Mouse (Mus musculus) granulocyte monocyte progenitor cell, adult 5-6 weeks (primary cell): ENCODE results near the gene 2900026A02Rik. TPM values are rescaled to one million over a fixed set of nuclear protein-coding genes. Genes with fewer than 3 reads are reported as not detected.

ENCODE experiments used
- ATAC-seq: replicated peaks from 2 replicates; pipeline ENCODE4 v1.8.0; 2016; ENCODE audit warnings: mild to moderate bottlenecking, moderate TSS enrichment, inconsistent platforms; ENCODE audit not compliant: poor library complexity, severe bottlenecking
- total RNA-seq, 2 experiments: library from RNA; stranded (forward) in 1 of 2; stranded (reverse) in 1 of 2; fragments of 200-712, 200-1000 nt in 1 of 2; fragments of >200 nt in 1 of 2; fragmentation: Nextera tagmentation in 1 of 2; gene quantifications; 2 replicates each; pipeline ENCODE4 v1.2.3; 2014 to 2017

Gene 2900026A02Rik
- total RNA-seq, 2 experiments from 2014 or later, result 0.88 to 4.1 TPM

DNA sequence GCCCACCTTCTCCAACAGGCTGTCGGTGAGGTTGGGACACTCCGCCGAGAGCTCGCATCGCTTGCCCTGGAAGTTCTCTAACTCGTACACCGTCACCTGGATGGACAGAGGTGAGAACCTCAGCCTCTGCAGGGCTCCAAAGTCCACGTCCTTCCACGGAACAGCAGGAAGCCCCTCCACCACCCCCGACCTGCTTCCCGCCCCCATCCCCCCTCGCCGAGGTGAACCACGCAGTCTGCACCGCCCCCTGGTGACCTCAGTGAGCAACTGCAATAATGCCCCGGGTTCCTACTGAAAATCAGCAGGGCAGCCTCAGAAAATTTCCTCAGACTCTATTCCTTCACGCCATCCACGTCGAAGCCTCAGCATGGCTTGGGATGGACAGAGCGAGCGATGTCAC lies 141.3 kb downstream of the 2900026A02Rik start:
- ATAC-seq, result peak; percentile 61

DNA sequence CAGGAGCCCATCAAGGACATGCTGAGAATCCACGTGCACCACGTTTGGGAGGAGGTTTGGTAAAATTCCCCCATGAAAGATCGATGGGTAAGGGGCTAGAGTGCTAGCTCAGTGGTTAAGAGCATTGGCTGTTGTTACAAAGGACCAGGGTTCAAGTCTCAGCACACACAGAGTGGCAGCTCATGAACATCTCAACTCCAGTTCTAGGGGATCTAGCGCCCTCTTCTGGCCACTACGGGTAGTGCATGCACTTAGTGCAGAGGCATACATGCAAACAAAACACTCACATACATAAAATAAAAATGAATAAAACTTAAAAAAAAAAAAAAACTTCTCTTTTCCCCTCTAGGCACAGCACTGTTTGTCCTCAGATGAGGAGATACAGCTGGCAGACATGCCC lies 142.3 kb downstream of the 2900026A02Rik start:
- no peak for ATAC-seq

DNA sequence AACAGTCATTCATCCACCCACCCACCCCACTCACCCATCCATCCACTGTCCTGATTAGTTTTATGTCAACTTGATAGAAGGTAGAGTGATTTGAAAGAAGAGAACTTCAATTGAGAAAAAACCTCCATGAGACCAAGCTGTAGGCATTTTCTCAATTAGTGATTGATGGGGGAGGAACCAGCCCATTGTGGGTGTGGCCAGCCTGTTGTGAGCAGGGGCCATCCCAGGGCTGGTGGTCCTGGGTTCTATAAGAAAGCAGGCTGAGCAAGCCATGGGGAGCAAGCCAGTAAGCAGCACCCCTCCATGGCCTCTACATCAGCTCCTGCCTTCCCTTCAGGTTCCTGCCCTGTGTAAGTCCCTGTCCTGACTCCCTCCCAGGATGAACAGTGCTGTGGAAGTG lies 151.0 kb downstream of the 2900026A02Rik start, which contains the start of gene Crybb2:
TSS of gene Crybb2 (minus strand) at position 101 of the 400 bp plus-strand sequence.
- no peak for ATAC-seq

DNA sequence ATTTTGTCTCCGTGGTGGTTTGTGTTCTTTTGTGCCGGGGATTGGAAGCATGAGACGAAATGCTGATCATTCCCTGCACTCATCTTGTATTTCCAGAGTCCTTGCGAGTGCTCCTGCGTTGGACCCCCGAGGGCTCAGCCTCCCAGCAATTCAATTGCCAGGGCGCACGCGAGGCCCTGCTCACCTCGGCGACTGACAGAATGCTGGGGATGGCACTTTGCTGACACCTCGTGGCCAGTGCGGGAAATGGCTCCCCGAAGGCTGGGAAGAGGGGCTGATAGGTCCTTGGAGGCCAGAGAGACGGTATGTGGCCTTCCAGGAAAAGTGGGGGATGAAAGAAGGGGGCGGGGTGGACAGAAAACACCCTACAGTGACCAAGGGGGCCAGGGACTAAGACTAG lies 166.7 kb downstream of the 2900026A02Rik start:
- peak; percentile 94 for ATAC-seq

DNA sequence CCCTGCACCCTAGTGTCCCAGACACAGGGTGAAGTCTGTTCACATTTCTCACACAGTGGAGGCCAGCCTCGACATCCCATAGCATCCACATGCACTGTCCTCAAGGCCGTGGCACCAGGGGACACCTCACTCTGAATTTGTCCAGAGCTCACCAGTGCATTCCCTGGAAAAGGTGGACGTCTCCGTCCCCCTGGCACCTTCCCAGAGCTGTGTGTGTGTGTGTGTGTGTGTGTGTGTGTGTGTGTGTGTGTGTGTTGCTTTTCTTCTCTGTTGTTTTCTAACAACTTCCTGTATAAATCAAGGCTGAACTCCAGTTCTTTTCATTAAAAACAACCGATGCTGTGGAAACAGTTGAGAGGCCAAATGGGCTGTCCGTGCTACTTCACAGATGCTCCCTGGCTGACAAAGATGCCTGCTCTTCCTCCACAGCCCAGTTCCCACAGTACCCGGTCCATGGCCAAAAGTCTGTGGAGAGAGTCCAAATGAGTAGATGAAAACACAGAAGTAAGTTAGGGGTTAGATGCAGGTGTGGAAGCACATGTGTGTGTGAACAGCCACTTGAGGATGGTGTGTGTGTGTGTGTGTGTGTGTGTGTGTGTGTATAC lies 170.4 kb downstream of the 2900026A02Rik start:
- no peak for ATAC-seq

DNA sequence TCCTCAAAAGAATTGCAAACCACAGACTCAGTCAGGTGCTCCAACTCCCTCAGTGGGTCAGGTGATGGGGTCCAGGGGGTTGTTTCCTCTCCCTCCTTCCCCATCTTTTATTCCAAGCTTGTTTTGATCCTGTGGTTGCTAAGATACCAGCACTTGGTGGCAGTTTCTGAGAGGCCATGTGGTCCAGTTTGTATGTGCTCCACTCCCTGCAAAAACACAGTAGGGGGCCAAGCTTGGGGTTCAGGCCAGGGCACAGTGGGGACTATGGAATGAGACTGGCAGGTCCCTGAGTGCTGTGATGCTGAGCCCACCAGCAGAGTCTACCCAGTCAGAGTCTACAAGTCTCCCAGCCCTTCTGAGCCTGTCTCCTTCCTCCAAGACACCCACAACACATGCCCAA lies 171.2 kb downstream of the 2900026A02Rik start:
- no peak for ATAC-seq

DNA sequence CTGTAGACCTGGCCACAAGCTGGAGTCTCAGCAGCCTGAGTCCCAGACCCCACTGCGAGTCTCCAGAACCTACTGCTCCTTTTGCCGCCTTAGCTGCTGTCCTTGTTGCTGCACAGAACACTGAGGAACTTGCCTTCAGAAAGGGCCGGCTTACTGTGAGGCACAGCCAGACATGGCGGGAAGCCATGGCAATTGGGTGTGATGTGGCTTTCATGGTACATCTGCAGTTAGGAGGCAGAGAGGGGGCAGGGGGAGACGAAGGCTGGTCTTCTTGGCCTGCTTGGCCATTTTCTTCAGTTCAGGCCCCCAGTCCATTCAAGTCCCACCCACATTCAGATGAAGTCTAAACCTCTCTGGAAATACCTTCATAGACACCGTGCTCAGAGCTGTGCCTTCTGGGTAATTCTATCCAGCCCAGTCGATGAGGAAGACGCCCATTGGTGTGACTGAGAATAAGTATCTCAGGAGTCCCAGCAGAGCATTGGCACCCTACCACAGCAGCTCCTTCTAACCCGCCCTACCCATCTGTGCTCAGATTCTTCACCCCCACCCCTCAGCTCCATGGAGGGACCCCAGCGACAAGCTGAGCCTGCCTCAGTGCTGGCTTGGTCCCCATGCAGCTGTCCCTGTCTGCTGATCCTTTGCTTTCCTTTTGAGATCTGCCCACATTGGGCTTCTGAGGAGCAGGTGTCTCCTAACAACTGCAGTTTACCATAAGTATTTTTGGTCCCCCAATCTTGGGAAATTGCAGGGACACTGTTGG lies 175.3 kb downstream of the 2900026A02Rik start:
- ATAC-seq, result no peak

DNA sequence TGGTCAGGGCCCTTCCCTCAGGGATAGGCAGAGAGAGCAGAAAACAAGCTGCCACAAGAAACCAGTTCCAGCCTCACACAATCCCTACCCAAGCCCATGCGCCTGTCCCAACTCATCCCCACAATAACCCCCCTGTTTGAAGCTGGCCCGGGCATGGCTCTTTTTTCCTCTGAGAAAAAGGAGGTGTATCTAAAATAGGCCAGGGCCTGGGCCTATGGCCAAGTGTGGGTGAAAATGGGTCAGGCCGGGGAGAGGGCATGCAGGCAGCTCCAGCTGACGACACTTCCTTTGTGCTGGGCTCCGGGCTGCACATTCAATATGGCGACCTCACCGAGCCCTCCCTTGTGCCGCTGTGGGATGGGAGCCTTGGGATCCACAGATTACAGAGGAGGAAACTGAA lies 177.5 kb downstream of the 2900026A02Rik start:
- no peak for ATAC-seq

DNA sequence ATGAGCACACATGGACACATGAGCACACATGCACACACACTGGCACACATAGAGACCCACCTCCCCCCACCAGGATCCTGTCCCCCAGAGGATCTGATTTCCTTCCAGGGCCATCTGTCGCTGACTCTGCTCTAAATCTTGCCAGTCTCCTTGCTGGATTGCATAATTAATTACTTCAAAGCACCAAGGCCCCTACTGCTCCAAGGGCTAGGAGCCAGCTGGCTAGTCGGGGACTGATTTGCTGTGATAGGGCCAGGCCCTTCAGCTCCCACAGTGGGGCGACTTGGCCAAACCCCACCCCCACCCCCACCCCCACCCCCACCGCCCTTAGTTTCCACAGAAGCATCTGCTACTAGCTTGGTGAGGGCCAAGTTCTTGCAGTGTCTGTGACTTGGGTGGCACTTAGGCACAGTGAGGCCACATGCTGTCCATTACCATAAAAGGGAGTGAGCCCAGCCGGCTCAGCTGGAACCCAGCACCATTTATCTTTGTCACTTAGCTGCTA lies 179.4 kb downstream of the 2900026A02Rik start:
- no peak for ATAC-seq

DNA sequence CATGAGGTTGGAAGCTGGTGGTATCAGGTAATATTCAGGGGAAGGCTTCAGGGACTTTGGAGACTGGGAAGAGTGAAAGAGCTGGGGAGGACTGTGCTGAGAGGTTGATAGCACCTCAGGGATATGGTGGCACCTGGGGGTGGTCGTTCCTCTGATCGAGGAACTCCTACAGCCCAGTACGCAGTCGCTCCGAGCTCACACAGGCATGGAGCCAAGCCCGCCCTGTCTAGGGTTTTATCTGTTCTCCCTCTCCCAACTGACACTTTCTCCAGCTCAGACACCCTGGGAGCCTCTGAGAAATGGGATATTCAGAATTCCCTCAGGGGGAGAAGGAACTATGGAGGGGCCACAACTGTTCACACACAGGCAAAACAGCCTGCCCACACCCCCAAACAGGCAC lies 180.3 kb downstream of the 2900026A02Rik start:
- no peak for ATAC-seq

DNA sequence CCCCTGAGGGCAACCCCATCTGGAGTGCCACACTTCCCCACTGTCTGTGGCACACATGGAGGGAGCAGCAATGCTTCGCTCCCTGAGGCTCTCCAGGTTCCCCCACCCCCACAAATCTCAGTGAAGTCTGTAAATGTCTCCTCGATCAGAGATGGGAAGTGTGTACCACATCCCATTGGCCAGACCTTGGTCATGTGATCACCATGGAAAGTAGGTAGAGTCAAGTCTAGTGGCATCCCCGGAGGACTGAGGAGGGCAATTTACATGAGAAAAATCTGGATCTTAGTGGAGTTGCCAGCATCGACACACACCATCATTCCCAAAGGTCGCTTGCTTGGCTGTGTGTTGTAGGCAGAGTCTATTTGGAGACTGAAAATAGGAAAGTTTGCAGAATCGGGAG lies 182.4 kb downstream of the 2900026A02Rik start:
- ATAC-seq, result no peak

Other genes with a start within 250 kb of the 2900026A02Rik start
- gene Grk3, start 205.4 kb downstream of the 2900026A02Rik start, total RNA-seq (2014; fragmentation: Nextera tagmentation), result 30.8 and 39.1 TPM in 2 replicates
- 21.3 and 22.5 TPM in 2 replicates for gene Grk3, start 205.4 kb downstream of the 2900026A02Rik start, total RNA-seq (2017)
- gene Crybb2, start 151.1 kb downstream of the 2900026A02Rik start, total RNA-seq (2014; fragmentation: Nextera tagmentation), result not detected in 2 replicates
- gene Crybb2, start 151.1 kb downstream of the 2900026A02Rik start, total RNA-seq (2017), result not detected in 2 replicates
- gene Crybb3, start 139.7 kb downstream of the 2900026A02Rik start, total RNA-seq (2014; fragmentation: Nextera tagmentation), result not detected in 2 replicates
- gene Crybb3, start 139.7 kb downstream of the 2900026A02Rik start, total RNA-seq (2017), result not detected in 2 replicates
- not detected in 2 replicates for gene Tmem211, start 5.7 kb upstream of the 2900026A02Rik start, total RNA-seq (2014; fragmentation: Nextera tagmentation)
- not detected in 2 replicates for gene Tmem211, start 5.7 kb upstream of the 2900026A02Rik start, total RNA-seq (2017)
- gene Sgsm1, start 89.5 kb upstream of the 2900026A02Rik start, total RNA-seq (2014; fragmentation: Nextera tagmentation), result not detected in 2 replicates
- 0.22 TPM in 1 of 2 replicates, not detected in the other for gene Sgsm1, start 89.5 kb upstream of the 2900026A02Rik start, total RNA-seq (2017)
- gene Aym1, start 136.1 kb upstream of the 2900026A02Rik start, total RNA-seq (2014; fragmentation: Nextera tagmentation), result not detected in 2 replicates
- gene Aym1, start 136.1 kb upstream of the 2900026A02Rik start, total RNA-seq (2017), result not detected in 2 replicates